ENCODE assay signal across 8 mouse cellular contexts in the genomic region with DNA sequence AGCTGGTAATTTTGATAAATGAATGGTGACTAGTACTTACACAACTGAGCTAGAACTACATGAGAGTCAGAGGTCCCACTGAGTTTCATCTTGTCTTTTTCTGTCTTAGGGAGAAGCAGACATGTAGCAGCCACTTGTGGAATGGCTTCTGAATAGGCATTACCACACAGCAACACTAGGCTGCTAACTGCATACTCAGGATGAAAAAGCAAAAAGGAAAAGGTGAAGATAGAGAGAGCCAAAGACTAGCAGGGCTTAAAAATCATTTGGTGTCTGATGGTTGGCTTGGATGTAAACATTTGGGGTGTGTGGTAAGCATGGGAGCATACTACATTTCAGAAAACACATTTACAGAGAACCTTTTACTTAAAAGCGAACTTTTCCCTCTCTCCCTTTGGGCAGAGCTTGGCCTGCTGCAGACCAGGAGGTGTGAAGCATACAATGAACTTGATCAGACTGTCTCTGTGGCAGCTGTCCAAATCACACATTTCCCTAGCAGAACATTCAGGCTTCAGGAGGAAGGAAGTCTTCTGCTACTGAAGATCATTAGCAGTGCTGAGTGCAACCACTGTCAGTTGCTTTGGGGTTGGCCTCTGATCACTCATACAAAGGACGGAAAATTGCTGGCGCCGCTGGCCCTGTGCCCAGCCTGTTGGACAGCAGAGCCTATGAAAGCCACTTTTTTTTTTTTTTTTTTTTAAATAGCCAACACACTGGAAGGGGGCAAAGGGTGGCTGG.
DNase-seq lines count a peak whose midpoint lies in the region; ATAC-seq and TF ChIP-seq lines count a peak whose summit lies in the region.
"Had no signal": no experiment of that assay in that cellular context is flagged by ENCODE, and none has a peak within 500 bp of the region (broad histone marks: within the 10 kb centered on the region; RNA-seq: fewer than 3 reads in every experiment).

No protein-coding gene starts in this region.

- no peaks in the 10 kb centered on the region for H3K9me3 ChIP-seq in lung, postnatal 0 days (ENCODE audit: low read length)
- no peaks in the 10 kb centered on the region for H3K9me3 ChIP-seq in stomach, embryonic 15.5 days
- H3K9me3 ChIP-seq: liver, embryonic 15.5 days had no signal

- no peak overlapping the region for H3K9ac ChIP-seq in lung, postnatal 0 days (replicated peaks; ENCODE audit: low read depth)
- H3K9ac ChIP-seq in stomach, embryonic 15.5 days: no peak overlapping the region
- H3K9ac ChIP-seq: liver, embryonic 15.5 days had no signal

- WGBS in large intestine, adult 2 months: 22% methylated on average over 4 of the region's 4 CpGs
- 27% methylated on average over 4 of the region's 4 CpGs for WGBS in lung, postnatal 0 days
- 36% methylated on average over 4 of the region's 4 CpGs for WGBS in stomach, embryonic 15.5 days

- no peaks in the 10 kb centered on the region; the same call in 1 of the 2 replicates for H3K4me1 ChIP-seq in lung, postnatal 0 days (ENCODE audit: insufficient read depth, low read depth, low read length)
- H3K4me1 ChIP-seq in stomach, embryonic 15.5 days: peaks cover 8% of the 10 kb centered on the region; the same call in 1 of the 2 replicates

- H3K36me3 ChIP-seq in lung, postnatal 0 days (ENCODE audit: insufficient read depth, low read length): no peaks in the 10 kb centered on the region
- H3K36me3 ChIP-seq in stomach, embryonic 15.5 days: no peaks in the 10 kb centered on the region
- H3K36me3 ChIP-seq: liver, embryonic 15.5 days had no signal

- 0 out of 2 replicates have a peak, but pooled peaks have one; percentile 57 for TF ChIP-seq EP300 in lung, postnatal 0 days (IDR thresholded peaks at IDR 0.05)

- H3K27me3 ChIP-seq in lung, postnatal 0 days (replicated peaks; ENCODE audit: insufficient read depth, low read length): no peaks in the 10 kb centered on the region
- H3K27me3 ChIP-seq in stomach, embryonic 15.5 days (replicated peaks): no peaks in the 10 kb centered on the region
- H3K27me3 ChIP-seq: liver, embryonic 15.5 days had no signal

- DNase-seq in adrenal gland, adult (ENCODE audit: inconsistent age in 2 of 2, low spot score in 1 of 2): peak; percentile 73 to 90
- DNase-seq in brain, embryonic 14.5 days (ENCODE audit: low read depth): peak; percentile 89
- peak; percentile 39 to 43 for DNase-seq in frontal cortex, postnatal 10 days (ENCODE audit: low spot score in 2 of 2)
- DNase-seq in heart, postnatal 25 days (ENCODE audit: low spot score): peak; percentile 57
- peak; percentile 54 for DNase-seq in large intestine, adult 2 months (ENCODE audit: low read depth, low spot score)
- peak; percentile 83 for DNase-seq in lung, postnatal 0 days (ENCODE audit: low spot score)

- TF ChIP-seq CTCF in brain, embryonic 14.5 days (IDR thresholded peaks at IDR 0.05; ENCODE audit: borderline replicate concordance, extremely low read depth, insufficient read depth, insufficient read length): no peak
- no peak for TF ChIP-seq CTCF in lung, postnatal 0 days (IDR thresholded peaks at IDR 0.05)

- no peak for TF ChIP-seq POLR2A in brain, embryonic 14.5 days (IDR thresholded peaks at IDR 0.05; ENCODE audit: borderline replicate concordance, extremely low read depth, insufficient read depth, insufficient read length, poor library complexity, severe bottlenecking)

- H3K27ac ChIP-seq in lung, postnatal 0 days (ENCODE audit: low read length): no peak overlapping the region
- peak overlapping the region; percentile 37; the same call in 1 of the 2 replicates for H3K27ac ChIP-seq in stomach, embryonic 15.5 days
- H3K27ac ChIP-seq: liver, embryonic 15.5 days had no signal

- no peak overlapping the region for H3K4me2 ChIP-seq in lung, postnatal 0 days (replicated peaks; ENCODE audit: low read depth, low read length)
- H3K4me2 ChIP-seq in stomach, embryonic 15.5 days: no peak overlapping the region
- H3K4me2 ChIP-seq: liver, embryonic 15.5 days had no signal

- intact Hi-C loops in heart, postnatal 25 days (cut with DNase I): loop anchor here (5.0 kb wide), 1 partner anchor 149 kb away; no protein-coding TSS in a partner anchor

- peak; percentile 88 for ATAC-seq in lung, postnatal 0 days
- peak; percentile 47; the same call in 1 of the 2 replicates for ATAC-seq in stomach, embryonic 15.5 days (ENCODE audit: insufficient read depth, low FRiP score, low read depth)

- H3K4me3 ChIP-seq in lung, postnatal 0 days (ENCODE audit: low read depth, low read length): no peak overlapping the region
- no peak overlapping the region for H3K4me3 ChIP-seq in stomach, embryonic 15.5 days (replicated peaks)
- H3K4me3 ChIP-seq: liver, embryonic 15.5 days had no signal
